Mouse (Mus musculus) heart, adult 2 months (tissue): Measurements from ENCODE around the gene Pcgf2. TPM values are rescaled to one million over a fixed set of nuclear protein-coding genes. Genes with fewer than 3 reads are reported as not detected.
"Not testable (repeated sequence)": the region's sequence is repeated elsewhere in the genome, so short reads cannot be mapped to it uniquely, and the experiment has no call there.

ENCODE experiments used
- DNase-seq, 2 experiments: peaks; one replicate each; pipeline ENCODE4 v3.0.0; 2021
- H3K27ac ChIP-seq: fragments of 200-600 bp; 2 replicates; pipeline ENCODE4 v1.8.1; 2022
- H3K27me3 ChIP-seq: fragments of 200-500 bp; 2 replicates; pipeline ENCODE4 v1.6.1; 2012; ENCODE audit warnings: mild to moderate bottlenecking, low read length, inconsistent platforms, mixed read lengths; ENCODE audit not compliant: control insufficient read depth, insufficient read depth
- H3K36me3 ChIP-seq: fragments of 200-500 bp; 2 replicates; pipeline ENCODE4 v1.6.1; 2012; ENCODE audit warnings: low read length, inconsistent platforms; ENCODE audit not compliant: control insufficient read depth, insufficient read depth
- H3K4me1 ChIP-seq: fragments of 200-500 bp; 2 replicates; pipeline ENCODE4 v1.6.1; 2011; ENCODE audit warnings: low read length; ENCODE audit not compliant: control insufficient read depth, insufficient read depth
- H3K4me3 ChIP-seq: fragments of 200-600 bp; 2 replicates; pipeline ENCODE4 v1.8.1; 2022
- H3K79me2 ChIP-seq: fragments of 200-500 bp; replicated peaks from 2 replicates; pipeline ENCODE4 v1.6.1; 2012; ENCODE audit warnings: mild to moderate bottlenecking, inconsistent platforms, low read length, moderate library complexity, mixed read lengths; ENCODE audit not compliant: control insufficient read depth, insufficient read depth
- H3K9ac ChIP-seq: fragments of 200-500 bp; 2 replicates; pipeline ENCODE4 v1.6.1; 2012; ENCODE audit warnings: low read depth, mild to moderate bottlenecking, control low read depth, inconsistent platforms, low read length, mixed read lengths
- CTCF ChIP-seq: fragments of 200-600 bp; IDR thresholded peaks from 2 replicates; pipeline ENCODE4 v1.8.1; 2022; ENCODE audit warnings: antibody characterized with exemption, mild to moderate bottlenecking, moderate library complexity
- EP300 ChIP-seq: fragments of 200-500 bp; IDR thresholded peaks from 2 replicates; pipeline ENCODE4 v1.6.1; 2011; ENCODE audit warnings: low read depth, low read length, control low read depth; ENCODE audit not compliant: insufficient read depth
- POLR2A ChIP-seq: fragments of 200-500 bp; IDR thresholded peaks from 2 replicates; pipeline ENCODE4 v1.6.1; 2011; ENCODE audit warnings: mild to moderate bottlenecking, low read depth, low read length, control low read depth; ENCODE audit not compliant: insufficient read depth
- WGBS: fragments of 180-500 bp; shearing (Covaris S2); methylation state at CpG from one replicate; pipeline ENCODE4 v1.1.7; 2018; 5-methylcytosine and 5-hydroxymethylcytosine counted together
- intact Hi-C: fragments of 180-260 bp; cut with DNase I; formaldehyde crosslinking; loops from one replicate; pipeline ENCODE4 v1.15.1; 2025
- polyA plus RNA-seq: library from polyadenylated mRNA; depleted of rRNA; stranded (reverse); fragments of >200 nt; gene quantifications from 2 replicates; pipeline ENCODE4 v1.2.3, GENCODE M21; 2012
- total RNA-seq, 2 experiments: library from RNA; stranded (reverse); gene quantifications; 2 replicates each; pipeline ENCODE4 v1.2.3; 2021

Gene Pcgf2
- total and polyA plus RNA-seq, 3 experiments, result 4.1 to 17.8 (median 5.6) TPM

DNA sequence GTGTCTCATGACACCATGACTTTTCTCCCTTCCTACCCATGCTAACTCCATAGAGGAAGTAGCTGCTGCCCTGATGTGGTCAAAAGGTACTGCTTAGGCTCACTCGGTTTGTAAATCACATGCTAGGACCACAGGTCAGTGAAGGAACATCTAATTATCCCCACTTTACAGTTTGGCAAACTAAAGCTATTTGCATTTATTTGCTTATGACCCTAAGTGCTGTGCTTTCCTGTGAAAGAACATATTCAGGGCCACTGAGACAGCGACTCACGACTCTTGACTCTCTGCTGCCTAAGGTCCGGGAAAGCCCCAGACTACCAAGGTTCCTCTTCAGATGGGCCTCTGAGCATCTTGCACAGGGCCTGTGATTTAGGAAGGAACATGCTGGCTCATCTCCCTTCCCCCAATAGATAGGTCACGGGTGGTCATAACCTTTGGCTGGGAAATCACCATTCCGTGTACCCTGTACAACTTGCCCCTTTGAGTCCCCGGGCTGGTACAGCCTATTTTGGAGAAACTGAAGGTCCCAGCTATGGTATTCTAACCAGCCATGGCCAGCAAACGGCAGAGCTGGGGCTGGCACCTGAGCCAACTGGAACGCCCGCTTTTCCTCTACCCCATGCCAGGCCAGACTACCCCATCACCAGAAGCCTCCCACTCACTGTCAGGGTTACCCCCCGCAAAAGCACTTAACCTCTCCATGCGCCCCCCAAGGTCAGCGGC, 40.9 kb downstream of the Pcgf2 start:
- intact Hi-C loops, result no loop called here
- WGBS, result 6% methylated on average over 13 of the region's 13 CpGs
- peaks cover 10% of the 10 kb centered on the region for H3K4me1 ChIP-seq
- no peaks in the 10 kb centered on the region for H3K27me3 ChIP-seq
- H3K79me2 ChIP-seq, result no peaks in the 10 kb centered on the region; the same call in 1 of the 2 replicates
- H3K27ac ChIP-seq, result peak overlapping the region; percentile 95
- DNase-seq, result peak in 1 of 2 experiments; percentile 55
- peak overlapping the region; percentile 98 for H3K9ac ChIP-seq
- H3K4me3 ChIP-seq, result peak overlapping the region; percentile 74
- H3K36me3 ChIP-seq, result no peaks in the 10 kb centered on the region
- TF ChIP-seq CTCF (no peak), POLR2A (no peak), EP300 (no peak)

- peak overlapping the region; percentile 98; the same call in 1 of the 2 replicates for H3K9ac ChIP-seq
- intact Hi-C loops, result no loop called here
These were observed 41.5 kb downstream of the Pcgf2 start for GRCm38 (mm10) chr11:97658751-97659266.

DNA sequence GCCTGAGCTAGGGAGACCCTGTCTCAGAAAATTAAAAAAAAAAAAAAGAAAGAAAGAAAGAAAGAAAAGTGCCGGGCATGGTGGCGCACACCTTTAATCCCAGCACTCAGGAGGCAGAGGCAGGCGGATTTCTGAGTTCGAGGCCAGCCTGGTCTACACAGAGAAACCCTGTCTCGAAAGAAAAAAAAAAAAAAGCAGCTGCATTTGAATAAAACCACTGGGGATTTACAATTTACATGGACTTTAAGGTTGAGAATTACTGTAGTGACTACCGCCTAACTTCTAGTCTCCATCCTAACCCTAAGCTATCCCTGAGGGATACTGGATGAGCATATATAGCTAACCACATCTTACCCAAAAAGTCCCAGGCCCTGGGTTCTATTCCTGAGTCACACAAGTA, 42.3 kb downstream of the Pcgf2 start:
- H3K36me3 ChIP-seq, result not testable (repeated sequence)

More at GRCm38 (mm10) chr11:97658751-97659266, 41.5 kb downstream of the Pcgf2 start:
- DNase-seq, result no peak
- TF ChIP-seq CTCF, result no peak
- Histone ChIP-seq H3K36me3 (no peaks in the 10 kb centered on the region), H3K27me3 (no peaks in the 10 kb centered on the region), H3K4me1 (peaks cover 10% of the 10 kb centered on the region), H3K27ac (no peak overlapping the region; the same call in 1 of the 2 replicates), H3K4me3 (peak overlapping the region; percentile 74; the same call in 1 of the 2 replicates), H3K79me2 (no peaks in the 10 kb centered on the region)
- WGBS, result 50% methylated on average over 11 of the region's 11 CpGs

GRCm38 (mm10) chr11:97657184-97657945, 42.9 kb downstream of the Pcgf2 start:
- H3K79me2 ChIP-seq, result no peaks in the 10 kb centered on the region
- intact Hi-C loops, result no loop called here
- H3K27me3 ChIP-seq, result no peaks in the 10 kb centered on the region
- TF ChIP-seq CTCF (no peak), EP300 (no peak), POLR2A (no peak)
- WGBS, result 49% methylated on average over 5 of the region's 6 CpGs
- DNase-seq, result no peak
- H3K9ac ChIP-seq, result no peak overlapping the region
- no peak overlapping the region for H3K4me3 ChIP-seq
- no peak overlapping the region for H3K27ac ChIP-seq
- H3K36me3 ChIP-seq, result no peaks in the 10 kb centered on the region
- peaks cover 10% of the 10 kb centered on the region for H3K4me1 ChIP-seq

More for the DNA sequence above, 42.3 kb downstream of the Pcgf2 start:
- H3K27me3 ChIP-seq, H3K79me2 ChIP-seq, H3K4me3 ChIP-seq, DNase-seq, H3K9ac ChIP-seq, H3K4me1 ChIP-seq, intact Hi-C loops, H3K27ac ChIP-seq: not testable (repeated sequence)
- WGBS, result 95% methylated on average over 6 of the region's 6 CpGs

DNA sequence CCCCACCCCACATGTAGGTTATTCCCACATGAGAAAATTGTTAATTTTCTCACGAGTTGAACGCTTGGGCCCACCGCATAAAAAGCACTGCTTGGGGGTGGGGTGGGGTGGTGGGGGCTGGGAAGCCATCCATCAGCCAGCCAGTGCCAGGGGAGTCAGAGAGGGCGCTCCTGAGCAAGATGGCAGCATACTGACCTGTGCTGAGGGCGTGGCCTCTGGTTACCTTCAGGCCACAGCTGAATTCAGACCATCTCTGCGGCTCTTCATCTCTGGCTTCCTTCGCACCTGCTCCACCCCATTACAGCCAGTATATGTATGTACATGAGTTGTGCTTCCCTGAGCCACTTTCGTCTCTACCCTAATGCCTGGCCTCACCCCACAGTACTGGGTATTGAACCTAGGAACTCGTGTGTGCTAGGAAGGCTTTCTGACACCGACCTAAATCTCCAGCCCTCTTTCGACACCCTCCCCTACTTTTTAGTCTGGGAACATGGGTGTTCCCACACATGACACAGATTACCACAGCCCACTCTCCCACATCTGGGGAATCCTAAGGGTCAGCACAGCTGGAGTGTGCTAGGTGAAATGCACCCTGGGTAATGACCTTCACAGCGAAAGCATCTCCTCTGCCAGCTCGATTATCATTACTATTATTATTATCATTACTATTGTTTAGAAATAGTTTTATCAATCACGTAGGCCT, 43.9 kb downstream of the Pcgf2 start:
- WGBS, result 85% methylated on average over 14 of the region's 14 CpGs
- Histone ChIP-seq H3K27ac (no peak overlapping the region), H3K4me3 (no peak overlapping the region), H3K27me3 (no peaks in the 10 kb centered on the region), H3K36me3 (no peaks in the 10 kb centered on the region), H3K79me2 (no peaks in the 10 kb centered on the region), H3K9ac (no peak overlapping the region), H3K4me1 (peaks cover 7% of the 10 kb centered on the region)
- DNase-seq, result no peak
- intact Hi-C loops, result no loop called here
- no peak for TF ChIP-seq POLR2A
